Mouse (Mus musculus) embryonic fibroblast, embryonic 13.5 days (primary cell): Measurements from ENCODE around the gene Dao. TPM values are rescaled to one million over a fixed set of nuclear protein-coding genes. Genes with fewer than 3 reads are reported as not detected.

Source experiments
- H3K27ac ChIP-seq: 2 replicates; pipeline ENCODE4 v1.5.1; 2012; ENCODE audit warnings: low read length, control low read depth, inconsistent platforms; ENCODE audit not compliant: insufficient read depth
- H3K4me1 ChIP-seq: 2 replicates; pipeline ENCODE4 v1.6.1; 2011; ENCODE audit warnings: low read length; ENCODE audit not compliant: control insufficient read depth, insufficient read depth
- H3K4me3 ChIP-seq: 2 replicates; pipeline ENCODE4 v1.5.1; 2011; ENCODE audit warnings: mild to moderate bottlenecking, control low read depth, low read length; ENCODE audit not compliant: insufficient read depth
- CTCF ChIP-seq: IDR thresholded peaks from 2 replicates; pipeline ENCODE4 v1.5.1; 2011; ENCODE audit warnings: mild to moderate bottlenecking, control low read depth, low read length, moderate library complexity, borderline replicate concordance; ENCODE audit not compliant: insufficient read depth
- POLR2A ChIP-seq: IDR thresholded peaks from 2 replicates; pipeline ENCODE4 v1.6.1; 2011; ENCODE audit warnings: low read depth, mild to moderate bottlenecking, control low read depth, low read length, moderate library complexity
- polyA plus RNA-seq: library from polyadenylated mRNA; stranded (reverse); fragments of >200 nt; gene quantifications from 2 replicates; pipeline ENCODE4 v1.2.4, GENCODE M21; 2011; ENCODE audit warnings: low read depth; ENCODE audit not compliant: missing spikeins, insufficient read length

The Dao gene
- polyA plus RNA-seq, 1 experiment, result not detected

GRCm38 (mm10) chr5:114040508-114040907 lies 37.0 kb downstream of the Dao start:
- no peak overlapping the region for H3K4me3 ChIP-seq
- H3K4me1 ChIP-seq, result no peaks in the 10 kb centered on the region
- TF ChIP-seq POLR2A (no peak), CTCF (no peak)
- no peak overlapping the region for H3K27ac ChIP-seq

GRCm38 (mm10) chr5:114040911-114041310 lies 37.4 kb downstream of the Dao start:
- Histone ChIP-seq H3K27ac (no peak overlapping the region), H3K4me1 (no peaks in the 10 kb centered on the region), H3K4me3 (no peak overlapping the region)
- TF ChIP-seq CTCF (no peak), POLR2A (no peak)

- H3K27ac ChIP-seq, result no peak overlapping the region
- H3K4me1 ChIP-seq, result no peaks in the 10 kb centered on the region
- no peak overlapping the region for H3K4me3 ChIP-seq
- TF ChIP-seq POLR2A, result no peak
- no peak for TF ChIP-seq CTCF
Measured at GRCm38 (mm10) chr5:114041327-114041930, 37.9 kb downstream of the Dao start.

GRCm38 (mm10) chr5:114043800-114044199 lies 40.3 kb downstream of the Dao start:
- no peak overlapping the region for H3K4me3 ChIP-seq

GRCm38 (mm10) chr5:114045134-114045533 lies 41.6 kb downstream of the Dao start:
- no peak overlapping the region for H3K4me3 ChIP-seq
- no peak for TF ChIP-seq CTCF
- TF ChIP-seq POLR2A, result no peak
- no peaks in the 10 kb centered on the region for H3K4me1 ChIP-seq
- no peak overlapping the region for H3K27ac ChIP-seq

More at GRCm38 (mm10) chr5:114043800-114044199, 40.3 kb downstream of the Dao start:
- Histone ChIP-seq H3K4me1 (no peaks in the 10 kb centered on the region), H3K27ac (no peak overlapping the region)
- TF ChIP-seq CTCF (no peak), POLR2A (no peak)

GRCm38 (mm10) chr5:114046151-114046550 lies 42.6 kb downstream of the Dao start:
- TF ChIP-seq CTCF (no peak), POLR2A (no peak)
- Histone ChIP-seq H3K4me1 (no peaks in the 10 kb centered on the region), H3K4me3 (no peak overlapping the region), H3K27ac (no peak overlapping the region)

GRCm38 (mm10) chr5:114046604-114047003 lies 43.1 kb downstream of the Dao start:
- no peak for TF ChIP-seq CTCF
- TF ChIP-seq POLR2A, result no peak
- Histone ChIP-seq H3K4me3 (no peak overlapping the region), H3K4me1 (no peaks in the 10 kb centered on the region), H3K27ac (no peak overlapping the region)

GRCm38 (mm10) chr5:114047182-114047581 lies 43.7 kb downstream of the Dao start:
- Histone ChIP-seq H3K4me1 (no peaks in the 10 kb centered on the region), H3K27ac (no peak overlapping the region), H3K4me3 (no peak overlapping the region)
- TF ChIP-seq CTCF (no peak), POLR2A (no peak)

GRCm38 (mm10) chr5:114048731-114049308 lies 45.3 kb downstream of the Dao start:
- TF ChIP-seq POLR2A (no peak), CTCF (no peak)
- Histone ChIP-seq H3K4me3 (no peak overlapping the region), H3K27ac (no peak overlapping the region), H3K4me1 (no peaks in the 10 kb centered on the region)

- Histone ChIP-seq H3K4me3 (no peak overlapping the region), H3K27ac (no peak overlapping the region), H3K4me1 (no peaks in the 10 kb centered on the region)
- TF ChIP-seq POLR2A (no peak), CTCF (peak; percentile 52)
Measured at GRCm38 (mm10) chr5:114052246-114052761, 48.8 kb downstream of the Dao start.
